Mouse (Mus musculus) R1 (cell line): Measurements from ENCODE around the gene Mdp1.
A peak's percentile ranks its signal among the peaks of the same experiment; 100 is the strongest.

ENCODE experiments used
- DNase-seq: peaks from one replicate; pipeline ENCODE4 v3.0.0-alpha.2; 2018; ENCODE audit warnings: low read depth, low spot score

Gene Mdp1

GRCm38 (mm10) chr14:55659960-55660573 is at the start of gene Mdp1:
TSS of gene Mdp1 (minus strand) at chr14:55660508.
- DNase-seq: peak; percentile 84

GRCm38 (mm10) chr14:55709509-55709908 is 49.2 kb upstream of the Mdp1 start:
- peak; percentile 99 for DNase-seq

- DNase-seq: no peak
Measured at GRCm38 (mm10) chr14:55707397-55707796, 47.1 kb upstream of the Mdp1 start.

- DNase-seq: no peak
Measured at GRCm38 (mm10) chr14:55706051-55706600, 45.8 kb upstream of the Mdp1 start.

- DNase-seq: peak; percentile 50
Measured at GRCm38 (mm10) chr14:55702761-55703160, 42.5 kb upstream of the Mdp1 start.

GRCm38 (mm10) chr14:55701131-55701530 is 40.8 kb upstream of the Mdp1 start:
- no peak for DNase-seq

GRCm38 (mm10) chr14:55697226-55697625 is 36.9 kb upstream of the Mdp1 start:
- DNase-seq: no peak

- no peak for DNase-seq
Measured at GRCm38 (mm10) chr14:55689433-55689832, 29.1 kb upstream of the Mdp1 start.

- DNase-seq: no peak
Measured at GRCm38 (mm10) chr14:55682118-55682493, 21.8 kb upstream of the Mdp1 start.

GRCm38 (mm10) chr14:55681160-55682117 is 21.1 kb upstream of the Mdp1 start, which contains the start of gene Tinf2:
TSS of gene Tinf2 (minus strand) at chr14:55681820.
- DNase-seq: peak; percentile 98

- no peak for DNase-seq
Measured at GRCm38 (mm10) chr14:55677615-55678014, 17.3 kb upstream of the Mdp1 start.

GRCm38 (mm10) chr14:55672741-55673060 is 12.4 kb upstream of the Mdp1 start:
- no peak for DNase-seq

- DNase-seq: peak; percentile 100
Measured at GRCm38 (mm10) chr14:55671833-55672740, 11.8 kb upstream of the Mdp1 start, which contains the start of the genes Gmpr2 and Nedd8. TSS of gene Gmpr2 (plus strand) at chr14:55671941. TSS of gene Nedd8 (minus strand) at chr14:55672124.

- DNase-seq: no peak
Measured at GRCm38 (mm10) chr14:55671486-55671832, 11.2 kb upstream of the Mdp1 start.

- no peak for DNase-seq
Measured at GRCm38 (mm10) chr14:55660636-55661035, 328 bp upstream of the Mdp1 start.

- no peak for DNase-seq
Measured at GRCm38 (mm10) chr14:55658011-55658410, 2.3 kb downstream of the Mdp1 start.

- DNase-seq: no peak
Measured at GRCm38 (mm10) chr14:55656935-55657334, 3.4 kb downstream of the Mdp1 start.

- DNase-seq: no peak
Measured at GRCm38 (mm10) chr14:55651528-55651927, 8.8 kb downstream of the Mdp1 start.

- no peak for DNase-seq
Measured at GRCm38 (mm10) chr14:55649884-55650283, 10.4 kb downstream of the Mdp1 start, which contains the start of gene Tssk4. TSS of gene Tssk4 (plus strand) at chr14:55650184.

GRCm38 (mm10) chr14:55644261-55644888 is 15.9 kb downstream of the Mdp1 start:
- no peak for DNase-seq
